Mouse (Mus musculus) neutrophil, adult 5-6 weeks (primary cell): ENCODE data around the gene Ccdc51. TPM values are rescaled to one million over a fixed set of nuclear protein-coding genes. Genes with fewer than 3 reads are reported as not detected.

Source experiments
- ATAC-seq: fragments of 151-379, 151-347 bp; 2 replicates; pipeline ENCODE4 v1.8.0; 2017; ENCODE audit warnings: mild to moderate bottlenecking, moderate TSS enrichment; ENCODE audit not compliant: insufficient number of reproducible peaks, poor library complexity, low FRiP score, severe bottlenecking; ENCODE audit errors: extremely low read depth
- total RNA-seq: library from RNA; stranded (forward); fragments of 200-1000 nt; gene quantifications from 2 replicates; pipeline ENCODE4 v1.2.3, GENCODE M21; 2017

The Ccdc51 gene
- total RNA-seq, 1 experiment from 2014 or later, result 5.8 TPM

- ATAC-seq, result no peak
Measured at GRCm38 (mm10) chr9:109055271-109056030, 26.8 kb upstream of the Ccdc51 start.

GRCm38 (mm10) chr9:109056081-109056690 lies 26.1 kb upstream of the Ccdc51 start:
- no peak for ATAC-seq

- no peak for ATAC-seq
Measured at GRCm38 (mm10) chr9:109056916-109057315, 25.4 kb upstream of the Ccdc51 start.

- ATAC-seq, result no peak
Measured at GRCm38 (mm10) chr9:109057543-109057942, 24.8 kb upstream of the Ccdc51 start.

- no peak for ATAC-seq
Measured at GRCm38 (mm10) chr9:109058006-109058765, 24.1 kb upstream of the Ccdc51 start.

GRCm38 (mm10) chr9:109059136-109059903 lies 23.0 kb upstream of the Ccdc51 start, which contains the start of gene Trex1:
Gene Trex1 (minus strand): TSS chr9:109059734.
- ATAC-seq, result peak; percentile 66

GRCm38 (mm10) chr9:109060184-109060897 lies 22.0 kb upstream of the Ccdc51 start:
- no peak for ATAC-seq

GRCm38 (mm10) chr9:109060898-109061295 lies 21.4 kb upstream of the Ccdc51 start:
- no peak for ATAC-seq

- no peak for ATAC-seq
Measured at GRCm38 (mm10) chr9:109068095-109068735, 14.1 kb upstream of the Ccdc51 start.

- peak; percentile 97 for ATAC-seq
Measured at GRCm38 (mm10) chr9:109073661-109074573, 8.4 kb upstream of the Ccdc51 start, which contains the start of gene Atrip. Gene Atrip (minus strand): TSS chr9:109074124.

GRCm38 (mm10) chr9:109080516-109080915 lies 1.8 kb upstream of the Ccdc51 start:
- no peak for ATAC-seq

- ATAC-seq, result no peak
Measured at GRCm38 (mm10) chr9:109081749-109082123, 557 bp upstream of the Ccdc51 start.

- no peak for ATAC-seq
Measured at GRCm38 (mm10) chr9:109084922-109085321, 2.6 kb downstream of the Ccdc51 start.

- no peak for ATAC-seq
Measured at GRCm38 (mm10) chr9:109087987-109088386, 5.7 kb downstream of the Ccdc51 start.

- ATAC-seq, result no peak
Measured at GRCm38 (mm10) chr9:109090446-109090845, 8.2 kb downstream of the Ccdc51 start.

GRCm38 (mm10) chr9:109091802-109092201 lies 9.5 kb downstream of the Ccdc51 start:
- ATAC-seq, result no peak

- no peak for ATAC-seq
Measured at GRCm38 (mm10) chr9:109092799-109093198, 10.5 kb downstream of the Ccdc51 start.
